Mouse (Mus musculus) myocyte (in vitro differentiated cells): Measurements from ENCODE around the gene Chmp2a. TPM values are rescaled to one million over a fixed set of nuclear protein-coding genes. Genes with fewer than 3 reads are reported as not detected.
A peak's percentile ranks its signal among the peaks of the same experiment; 100 is the strongest.

Experiments
- H3K27me3 ChIP-seq: one replicate; pipeline ENCODE4 v1.6.1; 2011; ENCODE audit not compliant: control insufficient read depth, insufficient read depth, insufficient read length
- H3K36me3 ChIP-seq: one replicate; pipeline ENCODE4 v1.6.1; 2011; ENCODE audit not compliant: control insufficient read depth, insufficient read depth
- H3K4me2 ChIP-seq: one replicate; pipeline ENCODE4 v1.6.1; 2011; ENCODE audit warnings: low read depth, control low read depth
- H3K4me3 ChIP-seq: one replicate; pipeline ENCODE4 v1.5.1; 2011; ENCODE audit warnings: mild to moderate bottlenecking, control low read depth, moderate library complexity
- H3K79me2 ChIP-seq: one replicate; pipeline ENCODE4 v1.6.1; 2011; ENCODE audit not compliant: control insufficient read depth, insufficient read depth
- H3ac ChIP-seq: one replicate; pipeline ENCODE4 v1.6.1; 2011; ENCODE audit not compliant: control insufficient read depth, insufficient read length
- CEBPB ChIP-seq: IDR thresholded peaks from 2 replicates; pipeline ENCODE4 v1.6.1; 2011; ENCODE audit warnings: mild to moderate bottlenecking, moderate library complexity; ENCODE audit not compliant: poor library complexity, insufficient read depth, severe bottlenecking
- E2F4 ChIP-seq: IDR thresholded peaks from one replicate; pipeline ENCODE4 v1.6.1; 2011; ENCODE audit warnings: mild to moderate bottlenecking, control low read depth, moderate library complexity; ENCODE audit not compliant: insufficient read depth
- MAX ChIP-seq: IDR thresholded peaks from one replicate; pipeline ENCODE4 v1.6.1; 2011; ENCODE audit warnings: low read depth, mild to moderate bottlenecking, control low read depth
- MYOD1 ChIP-seq, 3 experiments: IDR thresholded peaks; one replicate each; pipeline ENCODE4 v1.6.1; 2011; ENCODE audit warnings: control low read depth in 2 of 3, low read depth in 2 of 3, mild to moderate bottlenecking in 2 of 3, moderate library complexity in 1 of 3; ENCODE audit not compliant: insufficient read length in 2 of 3, control insufficient read depth in 1 of 3
- MYOG ChIP-seq, 3 experiments: IDR thresholded peaks; one replicate each; pipeline ENCODE4 v1.6.1; 2011; ENCODE audit warnings: control low read depth in 2 of 3, low read depth in 2 of 3, mild to moderate bottlenecking in 2 of 3; ENCODE audit not compliant: insufficient read length in 2 of 3, control insufficient read depth in 1 of 3, insufficient read depth in 1 of 3
- POLR2A ChIP-seq: IDR thresholded peaks from one replicate; pipeline ENCODE4 v1.6.1; 2011; ENCODE audit warnings: low read depth, mild to moderate bottlenecking, control low read depth, moderate library complexity; ENCODE audit not compliant: insufficient read length
- POLR2AphosphoS2 ChIP-seq: IDR thresholded peaks from one replicate; pipeline ENCODE4 v1.6.1; 2011; ENCODE audit warnings: low read depth, control low read depth; ENCODE audit not compliant: insufficient read length
- REST ChIP-seq: IDR thresholded peaks from one replicate; pipeline ENCODE4 v1.6.1; 2011; ENCODE audit warnings: mild to moderate bottlenecking, control low read depth, moderate library complexity; ENCODE audit not compliant: insufficient read depth, insufficient read length
- SRF ChIP-seq: IDR thresholded peaks from one replicate; pipeline ENCODE4 v1.6.1; 2011; ENCODE audit warnings: low read depth; ENCODE audit not compliant: control insufficient read depth, insufficient read length
- TCF12 ChIP-seq: IDR thresholded peaks from one replicate; pipeline ENCODE4 v1.6.1; 2011; ENCODE audit warnings: mild to moderate bottlenecking, control low read depth; ENCODE audit not compliant: poor library complexity, insufficient read depth, severe bottlenecking
- TCF3 ChIP-seq: IDR thresholded peaks from one replicate; pipeline ENCODE4 v1.6.1; 2011; ENCODE audit warnings: low read depth, control low read depth; ENCODE audit not compliant: insufficient read length
- USF1 ChIP-seq: IDR thresholded peaks from one replicate; pipeline ENCODE4 v1.6.1; 2011; ENCODE audit warnings: low read depth, mild to moderate bottlenecking, control low read depth, moderate library complexity
- polyA plus RNA-seq: library from polyadenylated mRNA; unstranded; fragments of >200 nt; fragmentation: generic; extraction: Trizol; gene quantifications from one replicate; pipeline ENCODE4 v1.2.1, GENCODE M21; 2012; ENCODE audit warnings: missing spikeins

The Chmp2a gene
- polyA plus RNA-seq, 1 experiment: 189 TPM

GRCm38 (mm10) chr7:13010005-13010908, 24.4 kb downstream of the Chmp2a start, which contains the start of gene Zbtb45:
Zbtb45 (minus strand) TSS chr7:13010034.
- no peak for TF ChIP-seq CEBPB
- peak; percentile 56 for TF ChIP-seq POLR2A
- TF ChIP-seq REST: peak; percentile 1
- no peaks in the 10 kb centered on the region for H3K36me3 ChIP-seq
- peaks cover 14% of the 10 kb centered on the region for H3K79me2 ChIP-seq
- H3ac ChIP-seq: peak within 1 kb of the TSS; percentile 48
- peak within 1 kb of the TSS; percentile 85 for H3K4me2 ChIP-seq
- H3K4me3 ChIP-seq: peak within 1 kb of the TSS; percentile 91
- H3K27me3 ChIP-seq: no peaks in the 10 kb centered on the region

DNA sequence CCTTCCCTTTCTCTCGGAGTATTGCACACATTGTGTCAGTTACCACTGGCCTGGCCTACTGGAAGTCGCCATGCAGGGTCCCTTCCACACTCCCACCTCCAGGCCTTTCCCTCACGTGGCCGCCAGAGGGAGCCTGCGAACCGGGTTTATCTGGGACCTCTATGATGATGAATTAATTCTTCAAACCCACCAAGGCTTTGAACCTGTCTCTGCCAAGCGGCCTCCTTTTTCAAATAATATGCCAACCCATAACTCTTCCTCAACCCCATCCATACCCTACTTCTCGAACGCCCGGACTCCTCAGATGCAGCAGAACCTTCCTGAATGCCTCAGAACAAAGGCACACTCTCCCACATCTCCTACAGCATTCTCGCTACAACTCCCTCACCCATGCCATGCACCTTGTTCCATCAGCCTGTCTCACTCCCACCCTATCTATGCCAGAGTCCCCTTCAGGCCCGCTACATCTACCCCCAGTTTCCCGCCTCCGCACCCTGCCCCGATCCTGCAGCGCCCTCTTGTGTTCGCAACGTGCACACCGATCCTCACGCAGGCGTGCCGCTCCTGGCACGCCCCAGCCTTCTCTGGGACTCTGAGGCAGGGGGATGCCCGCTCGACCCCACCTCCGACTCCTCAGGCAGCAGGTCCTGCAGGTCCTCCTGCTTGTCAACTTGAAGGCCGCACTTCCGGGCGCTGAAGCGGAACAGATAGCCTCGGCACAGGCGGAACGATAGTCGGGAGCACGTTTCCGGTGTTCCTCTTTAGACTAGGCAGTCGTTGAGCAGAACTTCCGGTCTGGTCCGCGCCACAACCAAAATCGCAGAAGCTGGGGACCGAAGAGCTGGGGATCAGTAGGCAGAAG, 25.2 kb downstream of the Chmp2a start:
- peak overlapping the region; percentile 85 for H3K4me2 ChIP-seq
- peaks cover 14% of the 10 kb centered on the region for H3K79me2 ChIP-seq
- peak; percentile 9 for TF ChIP-seq USF1
- peak; percentile 58 for TF ChIP-seq E2F4
- peak; percentile 34 for TF ChIP-seq POLR2AphosphoS2
- no peak for TF ChIP-seq SRF

GRCm38 (mm10) chr7:13007341-13008092, 27.1 kb downstream of the Chmp2a start:
- Histone ChIP-seq H3K27me3 (no peaks in the 10 kb centered on the region), H3K4me2 (no peak overlapping the region), H3K4me3 (no peak overlapping the region), H3K36me3 (no peaks in the 10 kb centered on the region), H3K79me2 (peaks cover 14% of the 10 kb centered on the region), H3ac (no peak overlapping the region)
- TF ChIP-seq USF1: no peak
- TF ChIP-seq POLR2AphosphoS2: no peak
- no peak for TF ChIP-seq E2F4
- TF ChIP-seq REST: no peak
- TF ChIP-seq POLR2A: no peak
- TF ChIP-seq TCF3: no peak
- TF ChIP-seq MYOD1 (IDR thresholded peaks at IDR 0.05; ENCODE audit: control insufficient read depth in 1 of 3, insufficient read length in 2 of 3, low read depth in 2 of 3): no peak
- TF ChIP-seq CEBPB: no peak
- no peak for TF ChIP-seq TCF12
- no peak for TF ChIP-seq SRF
- TF ChIP-seq MAX: no peak
- TF ChIP-seq MYOG (IDR thresholded peaks at IDR 0.05; ENCODE audit: control insufficient read depth in 1 of 3, insufficient read depth in 1 of 3, insufficient read length in 2 of 3, low read depth in 2 of 3): no peak

More for the DNA sequence above, 25.2 kb downstream of the Chmp2a start:
- Histone ChIP-seq H3K27me3 (no peaks in the 10 kb centered on the region), H3K4me3 (peak overlapping the region; percentile 91), H3K36me3 (no peaks in the 10 kb centered on the region), H3ac (peak overlapping the region; percentile 48)

GRCm38 (mm10) chr7:13006531-13006930, 28.1 kb downstream of the Chmp2a start:
- Histone ChIP-seq H3K4me3 (no peak overlapping the region), H3K36me3 (no peaks in the 10 kb centered on the region), H3K79me2 (peaks cover 14% of the 10 kb centered on the region), H3K27me3 (no peaks in the 10 kb centered on the region), H3K4me2 (no peak overlapping the region), H3ac (no peak overlapping the region)
- TF ChIP-seq REST (no peak), E2F4 (no peak), CEBPB (no peak), SRF (no peak), MAX (no peak), POLR2A (no peak), MYOD1 (IDR thresholded peaks at IDR 0.05; ENCODE audit: control insufficient read depth in 1 of 3, insufficient read length in 2 of 3, low read depth in 2 of 3) (no peak), POLR2AphosphoS2 (no peak), TCF3 (no peak), TCF12 (no peak), MYOG (IDR thresholded peaks at IDR 0.05; ENCODE audit: control insufficient read depth in 1 of 3, insufficient read depth in 1 of 3, insufficient read length in 2 of 3, low read depth in 2 of 3) (no peak), USF1 (no peak)

GRCm38 (mm10) chr7:13006011-13006410, 28.6 kb downstream of the Chmp2a start:
- Histone ChIP-seq H3K4me3 (no peak overlapping the region), H3K4me2 (no peak overlapping the region), H3ac (no peak overlapping the region), H3K79me2 (peaks cover 14% of the 10 kb centered on the region), H3K36me3 (no peaks in the 10 kb centered on the region), H3K27me3 (no peaks in the 10 kb centered on the region)
- TF ChIP-seq REST (no peak), TCF12 (no peak), MAX (no peak), SRF (no peak), POLR2AphosphoS2 (no peak), POLR2A (no peak), USF1 (no peak), MYOD1 (IDR thresholded peaks at IDR 0.05; ENCODE audit: control insufficient read depth in 1 of 3, insufficient read length in 2 of 3, low read depth in 2 of 3) (no peak), CEBPB (no peak), E2F4 (no peak), TCF3 (no peak), MYOG (IDR thresholded peaks at IDR 0.05; ENCODE audit: control insufficient read depth in 1 of 3, insufficient read depth in 1 of 3, insufficient read length in 2 of 3, low read depth in 2 of 3) (no peak)
